Mouse (Mus musculus) limb, embryonic 14.5 days (tissue): ENCODE measurements around the gene Ufsp1. TPM values are rescaled to one million over a fixed set of nuclear protein-coding genes. Genes with fewer than 3 reads are reported as not detected.

ENCODE experiments used
- ATAC-seq: fragments of 200-750 bp; cut with Nextera tagmentation; 2 replicates; pipeline ENCODE4 v1.8.0; 2017; ENCODE audit warnings: low read depth, moderate number of reproducible peaks, moderate TSS enrichment; ENCODE audit not compliant: low FRiP score
- DNase-seq: peaks from one replicate; pipeline ENCODE4 v3.0.0-alpha.2; 2015; ENCODE audit warnings: low spot score
- H3K27ac ChIP-seq: fragments of 300-500 bp; sonication (generic); replicated peaks from 2 replicates; pipeline ENCODE4 v1.5.1; 2014; ENCODE audit warnings: low read depth, mild to moderate bottlenecking, low read length, moderate library complexity, mixed read lengths
- H3K27me3 ChIP-seq: fragments of 300-500 bp; sonication (generic); 2 replicates; pipeline ENCODE4 v1.6.1; 2014; ENCODE audit warnings: low read length, mixed read lengths; ENCODE audit not compliant: control insufficient read depth, insufficient read depth
- H3K36me3 ChIP-seq: fragments of 300-500 bp; sonication (generic); 2 replicates; pipeline ENCODE4 v1.6.1; 2014; ENCODE audit warnings: mild to moderate bottlenecking, low read length, moderate library complexity, mixed read lengths; ENCODE audit not compliant: control insufficient read depth, insufficient read depth
- H3K4me1 ChIP-seq: fragments of 300-500 bp; sonication (generic); 2 replicates; pipeline ENCODE4 v1.6.1; 2014; ENCODE audit warnings: antibody characterized with exemption, low read length, mixed read lengths; ENCODE audit not compliant: control insufficient read depth, insufficient read depth
- H3K4me2 ChIP-seq: fragments of 300-500 bp; sonication (generic); replicated peaks from 2 replicates; pipeline ENCODE4 v1.6.1; 2014; ENCODE audit warnings: low read depth, mild to moderate bottlenecking, low read length, moderate library complexity; ENCODE audit not compliant: severe bottlenecking
- H3K4me3 ChIP-seq: fragments of 300-500 bp; sonication (generic); replicated peaks from 2 replicates; pipeline ENCODE4 v1.5.1; 2014; ENCODE audit warnings: low read length
- H3K9ac ChIP-seq: fragments of 300-500 bp; sonication (generic); 2 replicates; pipeline ENCODE4 v1.6.1; 2014; ENCODE audit warnings: mild to moderate bottlenecking, low read depth, low read length, moderate library complexity; ENCODE audit not compliant: severe bottlenecking
- H3K9me3 ChIP-seq: fragments of 300-500 bp; sonication (generic); 2 replicates; pipeline ENCODE4 v1.6.1; 2016; ENCODE audit warnings: low read length; ENCODE audit not compliant: control insufficient read depth
- POLR2A ChIP-seq: fragments of 200-500 bp; IDR thresholded peaks from 2 replicates; pipeline ENCODE4 v1.8.0; 2012; ENCODE audit warnings: inconsistent platforms, mild to moderate bottlenecking, moderate library complexity, borderline replicate concordance; ENCODE audit not compliant: insufficient read depth, insufficient read length; ENCODE audit errors: extremely low read depth
- WGBS: fragments of 180-500 bp; shearing (Covaris S2); extraction: QIAGEN DNeasy Blood & Tissue Kit; methylation state at CpG from one replicate; pipeline ENCODE4 v1.1.7; 2014; 5-methylcytosine and 5-hydroxymethylcytosine counted together
- polyA plus RNA-seq, 2 experiments: library from polyadenylated mRNA; depleted of rRNA in 1 of 2; stranded (reverse) in 1 of 2; unstranded in 1 of 2; fragments of >200 nt; fragmentation: Nextera tagmentation in 1 of 2; extraction: Ambion mirVana in 1 of 2; gene quantifications; 2 replicates each; pipeline versions ENCODE4 v1.2.1 to v1.2.3; 2012 to 2014

Ufsp1 gene
- polyA plus RNA-seq, 2 experiments = 10.2 to 10.4 TPM

GRCm38 (mm10) chr5:137337190-137337589 is 42.8 kb downstream of the Ufsp1 start:
- WGBS = 45% methylated on average over 8 of the region's 8 CpGs
- H3K27me3 ChIP-seq = no peaks in the 10 kb centered on the region
- no peak overlapping the region for H3K4me3 ChIP-seq
- H3K4me1 ChIP-seq = peaks cover 16% of the 10 kb centered on the region
- no peaks in the 10 kb centered on the region for H3K9me3 ChIP-seq
- no peaks in the 10 kb centered on the region for H3K36me3 ChIP-seq
- H3K9ac ChIP-seq = no peak overlapping the region
- H3K27ac ChIP-seq = no peak overlapping the region
- DNase-seq = no peak
- ATAC-seq = no peak
- no peak overlapping the region for H3K4me2 ChIP-seq
- TF ChIP-seq POLR2A = no peak

DNA sequence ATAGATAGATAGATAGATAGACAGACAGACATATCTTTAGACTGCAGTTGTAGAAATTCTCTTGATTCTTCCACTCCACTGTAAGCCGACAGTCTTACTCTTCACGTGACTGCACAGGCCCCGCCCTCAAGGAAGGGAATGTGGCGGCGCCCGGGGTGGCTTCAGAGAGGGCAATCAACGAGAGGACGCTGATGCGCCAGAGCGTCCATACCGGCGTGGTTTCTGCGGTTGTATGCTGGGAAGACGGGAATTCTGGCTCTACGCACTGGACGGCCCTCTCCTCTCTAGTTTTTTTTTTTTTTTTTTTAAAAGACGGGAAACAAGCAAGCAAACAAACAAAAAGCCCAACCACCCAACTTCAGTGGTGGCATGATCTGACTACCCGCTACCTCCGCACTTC is 43.8 kb downstream of the Ufsp1 start:
- peak overlapping the region; percentile 78 for H3K27ac ChIP-seq
- H3K27me3 ChIP-seq = no peaks in the 10 kb centered on the region
- H3K4me1 ChIP-seq = peaks cover 16% of the 10 kb centered on the region
- WGBS = 2% methylated on average over 19 of the region's 19 CpGs
- peak overlapping the region; percentile 91 for H3K4me2 ChIP-seq
- H3K9me3 ChIP-seq = no peaks in the 10 kb centered on the region
- DNase-seq (peak; percentile 92), ATAC-seq (peak; percentile 90)
- peak overlapping the region; percentile 67 for H3K9ac ChIP-seq
- peak overlapping the region; percentile 43 for H3K4me3 ChIP-seq
- TF ChIP-seq POLR2A = peak; percentile 51; the same call in 1 of the 2 replicates
- no peaks in the 10 kb centered on the region for H3K36me3 ChIP-seq

GRCm38 (mm10) chr5:137338663-137339289 is 44.3 kb downstream of the Ufsp1 start:
- peak overlapping the region; percentile 91 for H3K4me2 ChIP-seq
- peak overlapping the region; percentile 67 for H3K9ac ChIP-seq
- TF ChIP-seq POLR2A = no peak
- peak overlapping the region; percentile 78 for H3K27ac ChIP-seq
- no peaks in the 10 kb centered on the region for H3K27me3 ChIP-seq
- peak overlapping the region; percentile 43 for H3K4me3 ChIP-seq
- H3K36me3 ChIP-seq = no peaks in the 10 kb centered on the region
- WGBS = 4% methylated on average over 11 of the region's 11 CpGs
- H3K9me3 ChIP-seq = no peaks in the 10 kb centered on the region
- peak; percentile 27 for ATAC-seq
- DNase-seq = peak; percentile 68
- peaks cover 16% of the 10 kb centered on the region for H3K4me1 ChIP-seq

DNA sequence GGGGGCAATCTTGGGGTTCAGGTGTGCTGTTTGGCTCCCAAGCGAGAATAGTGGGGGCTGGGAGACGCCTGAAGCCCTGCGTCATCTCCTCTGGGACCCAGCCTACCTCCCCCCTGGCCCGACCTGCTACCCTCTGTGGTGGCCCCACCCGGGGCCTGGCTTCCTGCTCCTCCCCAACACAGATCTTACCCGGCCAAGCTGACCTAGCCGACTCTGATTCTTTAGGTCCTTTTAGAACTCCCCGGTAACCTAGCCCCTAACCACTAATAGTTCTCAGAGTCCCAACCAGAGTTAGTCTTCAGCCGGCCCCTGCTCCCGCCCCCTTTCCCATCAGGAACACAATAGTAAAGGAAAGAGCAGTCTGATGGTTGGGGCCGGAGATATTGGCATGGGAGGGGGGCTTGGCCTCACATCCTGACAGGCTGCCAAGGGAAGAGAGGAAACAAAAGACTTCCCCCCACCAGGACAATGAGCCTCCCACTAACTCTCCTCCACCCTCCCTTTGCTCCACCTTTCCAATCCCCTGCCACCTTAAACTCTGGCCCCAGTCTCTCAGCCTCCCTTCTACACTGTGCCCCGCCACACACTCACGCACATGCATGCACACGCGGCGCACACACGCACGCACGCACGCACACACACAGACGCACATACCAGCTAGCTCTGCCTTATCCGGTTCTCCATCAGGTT is 45.0 kb downstream of the Ufsp1 start:
- ATAC-seq (no peak), DNase-seq (peak; percentile 58)
- H3K4me2 ChIP-seq = peak overlapping the region; percentile 91
- H3K36me3 ChIP-seq = no peaks in the 10 kb centered on the region
- H3K9ac ChIP-seq = peak overlapping the region; percentile 67
- peak overlapping the region; percentile 43 for H3K4me3 ChIP-seq
- H3K27ac ChIP-seq = peak overlapping the region; percentile 78
- no peaks in the 10 kb centered on the region for H3K9me3 ChIP-seq
- H3K4me1 ChIP-seq = peaks cover 16% of the 10 kb centered on the region
- TF ChIP-seq POLR2A = no peak
- H3K27me3 ChIP-seq = no peaks in the 10 kb centered on the region
- 11% methylated on average over 19 of the region's 22 CpGs for WGBS

DNA sequence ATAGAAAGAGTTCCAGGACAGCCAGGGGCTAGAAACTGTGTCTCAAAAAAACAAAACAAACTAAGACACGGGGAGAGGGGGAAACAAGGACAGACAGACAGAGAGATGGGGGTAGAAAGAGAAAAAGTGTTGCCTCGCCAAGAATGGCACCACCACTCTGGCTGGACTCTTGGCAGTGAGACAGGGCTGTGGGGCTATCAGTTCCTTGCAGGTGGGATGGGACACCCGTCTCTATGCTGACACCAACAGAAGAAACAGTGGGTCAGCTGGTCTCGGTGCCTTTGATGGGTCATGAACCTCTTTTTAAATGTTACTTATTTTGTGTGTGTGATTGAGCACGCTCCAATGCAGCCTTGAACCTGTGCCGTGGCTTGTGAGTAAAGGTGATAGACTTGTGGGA is 45.8 kb downstream of the Ufsp1 start:
- ATAC-seq = no peak
- 0 out of 2 replicates have a peak overlapping the region, but pooled peaks have one; percentile 78 for H3K27ac ChIP-seq
- no peak overlapping the region for H3K4me3 ChIP-seq
- H3K4me2 ChIP-seq = no peak overlapping the region
- no peak overlapping the region for H3K9ac ChIP-seq
- peaks cover 20% of the 10 kb centered on the region for H3K4me1 ChIP-seq
- 72% methylated on average over 6 of the region's 6 CpGs for whole genome bisulfite sequencing
- DNase-seq = no peak
- TF ChIP-seq POLR2A = no peak
- no peaks in the 10 kb centered on the region for H3K36me3 ChIP-seq
- H3K27me3 ChIP-seq = no peaks in the 10 kb centered on the region
- H3K9me3 ChIP-seq = no peaks in the 10 kb centered on the region
